Mouse (Mus musculus) heart, embryonic 13.5 days (tissue): Measurements from ENCODE around the gene Rps11. TPM values are rescaled to one million over a fixed set of nuclear protein-coding genes. Genes with fewer than 3 reads are reported as not detected.

Experiments
- ATAC-seq: fragments of 200-750 bp; cut with Nextera tagmentation; 2 replicates; pipeline ENCODE4 v1.8.0; 2017; ENCODE audit warnings: moderate TSS enrichment; ENCODE audit not compliant: insufficient number of reproducible peaks, low FRiP score, low TSS enrichment; ENCODE audit errors: extremely low read depth
- H3K27ac ChIP-seq: fragments of 300-500 bp; sonication (generic); replicated peaks from 2 replicates; pipeline ENCODE4 v1.5.1; 2015; ENCODE audit warnings: moderate library complexity, mild to moderate bottlenecking, inconsistent platforms
- H3K27me3 ChIP-seq: fragments of 300-500 bp; sonication (generic); replicated peaks from 2 replicates; pipeline ENCODE4 v1.6.1; 2015; ENCODE audit warnings: mild to moderate bottlenecking, inconsistent platforms
- H3K36me3 ChIP-seq: fragments of 300-500 bp; sonication (generic); 2 replicates; pipeline ENCODE4 v1.6.1; 2015; ENCODE audit warnings: mild to moderate bottlenecking, inconsistent platforms
- H3K4me1 ChIP-seq: fragments of 300-500 bp; sonication (generic); 2 replicates; pipeline ENCODE4 v1.6.1; 2015; ENCODE audit warnings: inconsistent platforms
- H3K4me2 ChIP-seq: fragments of 300-500 bp; sonication (generic); 2 replicates; pipeline ENCODE4 v1.6.1; 2015; ENCODE audit warnings: inconsistent platforms, mild to moderate bottlenecking, moderate library complexity
- H3K4me3 ChIP-seq: fragments of 300-500 bp; sonication (generic); 2 replicates; pipeline ENCODE4 v1.5.1; 2015; ENCODE audit warnings: moderate library complexity, mild to moderate bottlenecking, inconsistent platforms
- H3K9ac ChIP-seq: fragments of 300-500 bp; sonication (generic); 2 replicates; pipeline ENCODE4 v1.6.1; 2015; ENCODE audit warnings: inconsistent platforms, mild to moderate bottlenecking, moderate library complexity
- H3K9me3 ChIP-seq: fragments of 300-500 bp; sonication (generic); 2 replicates; pipeline ENCODE4 v1.6.1; 2016; ENCODE audit warnings: inconsistent platforms
- WGBS: fragments of 180-500 bp; shearing (Covaris S2); methylation state at CpG from one replicate; pipeline ENCODE4 v1.1.7; 2015; ENCODE audit warnings: mixed read lengths; 5-methylcytosine and 5-hydroxymethylcytosine counted together
- polyA plus RNA-seq: library from polyadenylated mRNA; unstranded; fragments of >200 nt; fragmentation: Nextera tagmentation; extraction: Ambion mirVana; gene quantifications from 2 replicates; pipeline ENCODE4 v1.2.1, GENCODE M21; 2015

Gene Rps11
- polyA plus RNA-seq, 1 experiment from 2014 or later = 982 TPM

GRCm38 (mm10) chr7:45141914-45142313, 17.7 kb upstream of the Rps11 start:
- H3K9me3 ChIP-seq = no peaks in the 10 kb centered on the region
- no peaks in the 10 kb centered on the region; the same call in 1 of the 2 replicates for H3K27me3 ChIP-seq
- WGBS = 77% methylated on average over 5 of the region's 5 CpGs
- peaks cover 23% of the 10 kb centered on the region for H3K4me1 ChIP-seq
- ATAC-seq = no peak
- no peak overlapping the region for H3K4me2 ChIP-seq
- peaks cover 52% of the 10 kb centered on the region for H3K36me3 ChIP-seq
- no peak overlapping the region for H3K4me3 ChIP-seq
- H3K27ac ChIP-seq = no peak overlapping the region
- H3K9ac ChIP-seq = no peak overlapping the region; the same call in 1 of the 2 replicates

- Histone ChIP-seq H3K4me1 (peaks cover 27% of the 10 kb centered on the region), H3K4me2 (no peak overlapping the region), H3K27ac (no peak overlapping the region), H3K36me3 (peaks cover 46% of the 10 kb centered on the region), H3K4me3 (no peak overlapping the region), H3K9ac (no peak overlapping the region), H3K9me3 (no peaks in the 10 kb centered on the region), H3K27me3 (no peaks in the 10 kb centered on the region; the same call in 1 of the 2 replicates)
- no peak for ATAC-seq
- WGBS = 86% methylated on average over 3 of the region's 3 CpGs
Measured at GRCm38 (mm10) chr7:45141319-45141718, 17.1 kb upstream of the Rps11 start.

- no peak overlapping the region for H3K27ac ChIP-seq
- peaks cover 5% of the 10 kb centered on the region; the same call in 1 of the 2 replicates for H3K27me3 ChIP-seq
- H3K4me1 ChIP-seq = peaks cover 34% of the 10 kb centered on the region
- no peak overlapping the region for H3K4me3 ChIP-seq
- WGBS = 76% methylated on average over 8 of the region's 8 CpGs
- H3K9ac ChIP-seq = no peak overlapping the region
- no peak overlapping the region for H3K4me2 ChIP-seq
- H3K36me3 ChIP-seq = peaks cover 35% of the 10 kb centered on the region
- no peak for ATAC-seq
- H3K9me3 ChIP-seq = no peaks in the 10 kb centered on the region
Measured at GRCm38 (mm10) chr7:45139904-45140723, 15.9 kb upstream of the Rps11 start.

- ATAC-seq = no peak
- 88% methylated on average over 1 of the region's 1 CpGs for WGBS
- Histone ChIP-seq H3K9me3 (no peaks in the 10 kb centered on the region), H3K4me2 (0 out of 2 replicates have a peak overlapping the region, but pooled peaks have one; percentile 28), H3K27me3 (peaks cover 7% of the 10 kb centered on the region; the same call in 1 of the 2 replicates), H3K4me1 (peaks cover 39% of the 10 kb centered on the region), H3K36me3 (peaks cover 18% of the 10 kb centered on the region), H3K4me3 (no peak overlapping the region), H3K9ac (peak overlapping the region; percentile 50), H3K27ac (0 out of 2 replicates have a peak overlapping the region, but pooled peaks have one; percentile 24)
Measured at GRCm38 (mm10) chr7:45138403-45138802, 14.2 kb upstream of the Rps11 start.

- no peaks in the 10 kb centered on the region for H3K9me3 ChIP-seq
- peaks cover 39% of the 10 kb centered on the region for H3K4me1 ChIP-seq
- H3K9ac ChIP-seq = peak overlapping the region; percentile 50
- H3K4me2 ChIP-seq = peak overlapping the region; percentile 28; the same call in 1 of the 2 replicates
- peaks cover 8% of the 10 kb centered on the region for H3K36me3 ChIP-seq
- H3K4me3 ChIP-seq = no peak overlapping the region
- H3K27ac ChIP-seq = peak overlapping the region; percentile 24; the same call in 1 of the 2 replicates
- ATAC-seq = no peak
- WGBS = 57% methylated on average over 12 of the region's 12 CpGs
- H3K27me3 ChIP-seq = peaks cover 7% of the 10 kb centered on the region; the same call in 1 of the 2 replicates
Measured at GRCm38 (mm10) chr7:45137171-45138006, 13.2 kb upstream of the Rps11 start.

GRCm38 (mm10) chr7:45135993-45136567, 11.8 kb upstream of the Rps11 start, which contains the start of the genes Gm45713 and Flt3l:
TSS of gene Gm45713 (minus strand) at chr7:45136231.
TSS of gene Flt3l (minus strand) at chr7:45136432.
- Histone ChIP-seq H3K9me3 (no peaks in the 10 kb centered on the region), H3K4me3 (peak within 1 kb of the TSS; percentile 76), H3K9ac (peak within 1 kb of the TSS; percentile 89), H3K4me2 (peak within 1 kb of the TSS; percentile 86), H3K27ac (peak within 1 kb of the TSS; percentile 65), H3K36me3 (no peaks in the 10 kb centered on the region), H3K27me3 (peaks cover 7% of the 10 kb centered on the region; the same call in 1 of the 2 replicates), H3K4me1 (peaks cover 39% of the 10 kb centered on the region)
- peak; percentile 58 for ATAC-seq
- 2% methylated on average over 29 of the region's 29 CpGs for WGBS

GRCm38 (mm10) chr7:45135370-45135769, 11.1 kb upstream of the Rps11 start:
- Histone ChIP-seq H3K4me2 (peak overlapping the region; percentile 86), H3K36me3 (no peaks in the 10 kb centered on the region), H3K27ac (0 out of 2 replicates have a peak overlapping the region, but pooled peaks have one; percentile 65), H3K4me3 (peak overlapping the region; percentile 76), H3K9me3 (no peaks in the 10 kb centered on the region), H3K9ac (peak overlapping the region; percentile 89), H3K4me1 (peaks cover 39% of the 10 kb centered on the region), H3K27me3 (peaks cover 7% of the 10 kb centered on the region; the same call in 1 of the 2 replicates)
- WGBS = 61% methylated on average over 3 of the region's 3 CpGs
- ATAC-seq = no peak

- no peak overlapping the region for H3K27ac ChIP-seq
Measured at GRCm38 (mm10) chr7:45134544-45135026, 10.3 kb upstream of the Rps11 start.

GRCm38 (mm10) chr7:45133446-45134159, 9.4 kb upstream of the Rps11 start:
- no peak overlapping the region for H3K4me3 ChIP-seq
- no peak overlapping the region for H3K9ac ChIP-seq
- H3K4me1 ChIP-seq = peaks cover 42% of the 10 kb centered on the region
- no peak overlapping the region for H3K4me2 ChIP-seq
- no peak for ATAC-seq
- no peak overlapping the region for H3K27ac ChIP-seq
- H3K27me3 ChIP-seq = peaks cover 7% of the 10 kb centered on the region; the same call in 1 of the 2 replicates
- H3K9me3 ChIP-seq = no peaks in the 10 kb centered on the region
- 75% methylated on average over 8 of the region's 8 CpGs for WGBS
- no peaks in the 10 kb centered on the region for H3K36me3 ChIP-seq

More at GRCm38 (mm10) chr7:45134544-45135026, 10.3 kb upstream of the Rps11 start:
- Histone ChIP-seq H3K4me2 (peak overlapping the region; percentile 86), H3K9ac (no peak overlapping the region), H3K36me3 (no peaks in the 10 kb centered on the region), H3K4me3 (peak overlapping the region; percentile 76), H3K4me1 (peaks cover 41% of the 10 kb centered on the region), H3K27me3 (peaks cover 7% of the 10 kb centered on the region; the same call in 1 of the 2 replicates), H3K9me3 (no peaks in the 10 kb centered on the region)
- ATAC-seq = peak; percentile 63
- WGBS = 11% methylated on average over 12 of the region's 12 CpGs

- Histone ChIP-seq H3K4me2 (no peak overlapping the region), H3K9me3 (no peaks in the 10 kb centered on the region), H3K4me3 (no peak overlapping the region), H3K9ac (peak overlapping the region; percentile 58), H3K4me1 (peaks cover 35% of the 10 kb centered on the region), H3K27ac (no peak overlapping the region), H3K36me3 (peaks cover 8% of the 10 kb centered on the region), H3K27me3 (0 out of 2 replicates have a peak, but pooled peaks cover 7% of the 10 kb centered on the region)
- 62% methylated on average over 11 of the region's 11 CpGs for WGBS
- ATAC-seq = no peak
Measured at GRCm38 (mm10) chr7:45131850-45132249, 7.6 kb upstream of the Rps11 start.
